Mouse (Mus musculus) mesoderm, embryonic 11.5 days (tissue): ENCODE data around the gene Actb.

Experiments used
- DNase-seq: peaks from one replicate; pipeline ENCODE4 v3.0.0-alpha.2; 2012; ENCODE audit warnings: low read depth, low spot score

The Actb gene

GRCm38 (mm10) chr5:142922251-142922650 lies 15.7 kb upstream of the Actb start:
- no peak for DNase-seq

DNA sequence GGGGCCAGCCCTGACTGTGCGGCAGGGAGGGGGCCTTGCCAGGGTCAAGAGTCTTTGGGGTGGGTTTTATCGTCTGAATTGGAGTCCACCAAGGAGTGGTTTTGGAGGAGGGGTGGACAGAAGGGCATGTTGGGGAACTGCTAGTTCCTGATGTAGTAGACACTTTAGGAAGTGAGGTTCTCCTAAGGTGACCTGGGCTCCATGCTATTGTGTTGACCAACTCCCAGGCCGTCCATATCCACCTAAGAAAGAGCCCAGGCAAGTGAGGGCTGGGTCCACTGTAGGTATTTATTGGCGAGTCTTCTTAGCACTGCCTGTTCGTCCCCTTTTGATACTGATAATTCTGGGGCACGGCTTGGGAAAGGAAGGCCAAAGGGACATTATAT lies 14.5 kb upstream of the Actb start:
- DNase-seq: no peak

DNA sequence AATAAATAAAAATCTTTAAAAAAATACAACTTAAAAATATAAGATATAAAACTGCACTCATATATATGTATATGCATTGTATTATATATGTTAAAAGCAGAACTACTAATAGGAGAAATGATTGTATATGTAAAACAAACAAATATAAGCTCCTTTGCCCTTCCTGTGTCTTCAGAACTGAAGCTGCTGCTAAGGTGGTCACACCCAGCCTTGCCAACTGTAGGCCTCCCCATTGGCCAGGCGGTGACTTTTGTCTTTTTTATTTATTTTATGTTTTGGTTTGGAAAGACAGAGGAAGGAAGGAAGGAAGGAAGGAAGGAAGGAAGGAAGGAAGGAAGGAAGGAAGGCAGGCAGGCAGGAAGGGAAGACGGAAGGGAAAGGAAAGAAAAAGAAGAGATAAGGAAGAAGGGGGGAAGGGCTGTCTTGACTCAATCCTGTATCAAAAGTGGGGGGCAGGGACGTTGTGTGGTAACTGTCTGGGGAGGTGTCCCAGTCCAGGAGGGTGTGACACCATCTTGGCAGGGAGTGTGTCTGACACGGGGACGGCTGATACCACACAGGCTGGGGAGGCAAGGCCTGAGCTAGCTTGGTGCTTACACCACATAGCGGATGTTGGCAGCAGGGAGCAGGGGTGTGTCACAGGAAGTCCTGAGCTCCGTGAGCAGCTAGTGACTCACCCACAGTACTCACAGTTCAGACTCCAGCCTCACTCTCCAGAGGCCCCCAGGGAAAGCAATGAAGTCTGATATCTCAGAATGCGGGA lies 13.9 kb upstream of the Actb start:
- no peak for DNase-seq

DNA sequence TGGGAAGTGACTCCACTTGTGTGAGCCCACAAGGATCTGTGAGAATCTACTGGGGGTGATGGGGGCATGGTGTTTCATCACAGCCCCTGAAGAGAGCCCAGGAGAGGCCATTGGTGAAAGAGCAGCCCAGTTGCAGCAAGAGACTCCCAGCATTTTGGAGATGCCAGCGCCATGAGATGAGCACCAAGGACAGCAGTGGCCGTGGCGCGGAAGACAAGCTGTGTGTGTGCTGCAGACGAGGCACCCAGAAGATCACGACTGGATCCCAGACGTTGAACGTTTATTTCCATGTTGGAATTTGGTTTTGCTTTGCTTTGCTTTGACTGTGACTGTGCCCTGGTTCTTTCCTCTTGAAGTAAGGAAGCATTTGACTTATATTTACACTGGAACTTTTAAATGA lies 10.8 kb upstream of the Actb start:
- DNase-seq: no peak

DNA sequence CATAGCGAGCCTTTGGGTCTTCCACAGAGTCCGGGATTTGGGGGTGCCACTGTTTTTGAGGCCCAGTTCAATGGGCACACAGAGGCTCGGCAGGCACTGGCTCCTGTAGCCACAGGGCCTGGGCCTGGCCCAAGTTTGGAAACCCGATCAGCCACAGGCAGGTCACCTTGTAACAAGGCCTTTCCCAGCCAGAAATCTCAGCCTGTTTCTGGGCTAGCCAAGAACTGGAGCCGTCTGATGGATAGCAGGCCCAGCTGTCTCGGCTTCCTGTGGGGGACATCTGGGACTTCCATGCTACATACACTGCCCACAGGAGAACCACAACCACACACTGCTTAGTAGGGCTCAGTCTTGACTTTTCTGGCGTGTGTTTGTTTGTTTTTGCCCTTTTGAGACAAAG lies 10.0 kb upstream of the Actb start:
- DNase-seq: no peak

DNA sequence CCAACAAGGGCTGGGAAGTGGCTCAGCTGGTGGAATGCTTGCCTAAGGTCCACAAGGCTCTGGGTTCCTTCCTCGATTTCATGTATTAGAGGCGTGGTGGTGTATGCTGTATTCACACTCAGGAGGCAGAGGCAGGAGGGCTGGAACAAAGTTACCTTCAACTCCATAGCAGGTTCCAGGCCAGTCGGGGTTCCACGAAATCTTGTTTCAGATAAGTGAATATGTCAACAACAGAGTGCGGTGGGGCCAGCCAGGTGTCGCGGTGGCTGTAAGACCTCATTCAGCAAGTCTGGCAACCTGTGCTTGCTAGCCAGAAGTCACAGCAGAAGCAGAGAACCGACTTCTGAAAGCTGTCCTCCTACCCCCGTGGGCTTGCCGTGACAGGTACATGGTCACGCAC lies 8.7 kb upstream of the Actb start:
- no peak for DNase-seq

GRCm38 (mm10) chr5:142912739-142913138 lies 6.2 kb upstream of the Actb start:
- DNase-seq: no peak

- no peak for DNase-seq
These were observed 5.8 kb upstream of the Actb start for GRCm38 (mm10) chr5:142912320-142912719.

- DNase-seq: no peak
These were observed 5.1 kb upstream of the Actb start for GRCm38 (mm10) chr5:142911629-142912028.

DNA sequence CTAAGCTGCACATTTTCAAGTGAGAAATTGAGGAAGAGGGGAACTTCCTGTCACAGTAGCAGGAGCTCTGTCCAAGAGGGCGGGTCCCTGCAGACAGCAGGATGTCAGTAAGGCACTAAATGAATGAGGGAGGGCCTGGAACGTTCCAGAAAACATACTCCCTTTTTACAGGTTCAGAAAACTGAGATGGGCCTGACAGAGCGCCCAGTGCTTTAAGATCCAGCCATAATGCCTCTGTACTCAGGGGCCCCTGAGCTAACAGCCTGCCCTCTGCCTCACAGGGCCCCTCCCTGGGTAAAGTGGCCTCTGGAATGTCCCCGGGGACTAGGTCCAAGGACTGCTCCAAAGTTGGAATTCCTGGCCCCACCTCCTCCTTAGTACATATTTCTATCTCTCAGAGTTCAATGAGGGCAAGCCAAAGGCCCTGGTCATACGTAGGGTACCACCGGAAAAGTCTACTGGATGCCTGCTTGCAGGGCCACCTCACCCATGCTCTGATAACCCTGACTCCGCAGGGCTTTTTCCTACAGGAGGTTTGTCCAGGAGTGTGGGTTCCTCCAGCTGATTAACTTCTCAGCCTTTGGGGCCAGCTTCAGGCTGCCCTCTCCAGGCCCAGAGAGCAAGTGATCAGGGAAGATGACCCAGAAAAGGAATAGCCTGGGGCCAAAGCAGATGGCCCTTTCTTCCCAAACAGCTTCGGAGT lies 3.2 kb upstream of the Actb start:
- DNase-seq: no peak

- no peak for DNase-seq
These were observed 2.5 kb upstream of the Actb start for GRCm38 (mm10) chr5:142908941-142909575.

GRCm38 (mm10) chr5:142907803-142908559 lies 1.4 kb upstream of the Actb start:
- DNase-seq: no peak

- DNase-seq: no peak
These were observed 671 bp upstream of the Actb start for GRCm38 (mm10) chr5:142907048-142907802.

DNA sequence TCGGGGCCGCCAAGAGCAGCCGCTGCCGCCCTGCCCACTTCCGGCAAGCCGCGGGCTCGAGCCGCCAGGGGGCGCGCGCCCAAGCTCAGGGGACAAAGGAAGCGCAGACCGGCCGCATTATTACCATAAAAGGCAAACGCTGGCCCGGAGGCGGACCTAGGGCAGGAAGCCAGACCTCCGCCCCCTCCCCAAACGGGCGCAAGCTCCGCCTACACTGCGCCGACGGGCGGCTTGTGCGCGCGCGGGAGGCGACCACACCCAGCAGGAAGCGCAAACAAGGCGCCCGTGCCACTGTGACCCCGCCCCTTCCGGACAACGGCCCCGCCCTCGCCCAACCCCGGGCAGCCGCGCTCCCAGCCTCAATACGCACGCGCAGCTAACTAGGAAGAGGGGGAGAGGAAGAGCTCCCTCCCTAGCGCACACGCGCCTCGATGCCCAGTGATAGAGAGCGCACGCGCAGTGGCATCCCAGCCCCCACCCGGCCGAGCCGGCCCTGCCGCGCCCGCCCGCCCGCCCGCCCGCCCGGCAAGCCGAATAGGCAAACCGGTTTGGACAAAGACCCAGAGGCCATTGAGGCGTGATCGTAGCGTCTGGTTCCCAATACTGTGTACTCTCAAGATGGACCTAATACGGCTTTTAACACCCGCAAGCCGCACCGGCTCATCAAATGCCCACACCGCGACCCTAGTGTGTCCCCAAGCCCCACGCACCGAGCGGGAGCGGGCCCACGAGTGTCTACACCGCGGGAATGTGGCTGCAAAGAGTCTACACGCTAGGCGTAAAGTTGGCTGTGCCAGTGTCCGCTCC lies 626 bp downstream of the Actb start:
- DNase-seq: peak; percentile 98

GRCm38 (mm10) chr5:142905038-142905695 lies 1.4 kb downstream of the Actb start:
- DNase-seq: no peak

DNA sequence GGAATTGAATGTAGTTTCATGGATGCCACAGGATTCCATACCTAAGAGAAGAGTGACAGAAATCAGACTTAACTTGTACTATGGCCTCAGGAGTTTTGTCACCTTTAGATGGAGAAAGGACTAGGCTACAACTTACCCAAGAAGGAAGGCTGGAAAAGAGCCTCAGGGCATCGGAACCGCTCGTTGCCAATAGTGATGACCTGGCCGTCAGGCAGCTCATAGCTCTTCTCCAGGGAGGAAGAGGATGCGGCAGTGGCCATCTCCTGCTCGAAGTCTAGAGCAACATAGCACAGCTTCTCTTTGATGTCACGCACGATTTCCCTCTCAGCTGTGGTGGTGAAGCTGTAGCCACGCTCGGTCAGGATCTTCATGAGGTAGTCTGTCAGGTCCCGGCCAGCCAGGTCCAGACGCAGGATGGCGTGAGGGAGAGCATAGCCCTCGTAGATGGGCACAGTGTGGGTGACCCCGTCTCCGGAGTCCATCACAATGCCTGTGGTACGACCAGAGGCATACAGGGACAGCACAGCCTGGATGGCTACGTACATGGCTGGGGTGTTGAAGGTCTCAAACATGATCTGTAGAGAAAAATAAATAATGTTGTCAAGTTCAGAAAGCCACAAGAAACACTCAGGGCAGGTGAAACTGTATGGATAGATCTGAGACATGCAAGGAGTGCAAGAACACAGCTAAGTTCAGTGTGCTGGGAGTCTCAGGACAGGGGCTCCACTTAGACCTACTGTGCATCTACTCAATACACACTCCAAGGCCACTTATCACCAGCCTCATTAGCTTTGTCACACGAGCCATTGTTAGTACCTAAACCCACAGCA lies 2.1 kb downstream of the Actb start:
- DNase-seq: no peak

GRCm38 (mm10) chr5:142903470-142904207 lies 2.9 kb downstream of the Actb start:
- DNase-seq: no peak
